Mouse (Mus musculus) embryo, embryonic 9.5 days (tissue): Measurements from ENCODE around the gene Hmgb1.
A peak's percentile ranks its signal among the peaks of the same experiment; 100 is the strongest.
"Not testable (repeated sequence)": the region's sequence is repeated elsewhere in the genome, so short reads cannot be mapped to it uniquely, and the experiment has no call there.

Experiments used
- DNase-seq: peaks from one replicate; pipeline ENCODE4 v3.0.0-alpha.2; 2017; ENCODE audit errors: extremely low spot score

Gene Hmgb1

DNA sequence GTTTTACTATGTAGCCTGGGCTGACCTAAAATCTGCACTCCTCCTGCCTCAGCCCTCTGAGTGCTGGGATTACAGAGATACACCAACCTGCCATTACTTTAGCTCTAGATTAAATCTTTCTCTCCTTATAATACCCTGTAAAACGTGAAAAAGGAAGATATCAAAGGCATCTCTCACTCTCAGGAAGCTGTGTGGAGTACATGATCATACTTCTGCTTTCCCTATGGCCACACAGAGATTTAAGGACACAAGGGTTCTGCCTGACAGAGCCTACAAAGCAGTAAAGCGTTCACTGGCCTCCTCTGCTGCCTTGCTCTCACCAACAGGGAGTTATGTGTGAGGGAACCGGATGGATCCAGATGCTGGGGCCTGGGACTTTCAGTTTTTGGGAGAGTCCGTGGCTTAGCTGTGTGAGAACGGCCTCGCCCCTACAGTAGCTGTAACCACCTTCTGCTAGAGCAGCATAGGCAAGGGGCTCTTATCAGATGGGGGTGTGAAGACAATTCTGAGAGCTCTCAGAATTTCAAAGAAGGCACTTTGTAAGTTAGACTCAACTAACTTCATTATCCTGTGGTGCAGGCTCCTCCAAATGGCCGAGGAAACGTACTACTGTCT is 36.8 kb downstream of the Hmgb1 start:
- DNase-seq: no peak

DNA sequence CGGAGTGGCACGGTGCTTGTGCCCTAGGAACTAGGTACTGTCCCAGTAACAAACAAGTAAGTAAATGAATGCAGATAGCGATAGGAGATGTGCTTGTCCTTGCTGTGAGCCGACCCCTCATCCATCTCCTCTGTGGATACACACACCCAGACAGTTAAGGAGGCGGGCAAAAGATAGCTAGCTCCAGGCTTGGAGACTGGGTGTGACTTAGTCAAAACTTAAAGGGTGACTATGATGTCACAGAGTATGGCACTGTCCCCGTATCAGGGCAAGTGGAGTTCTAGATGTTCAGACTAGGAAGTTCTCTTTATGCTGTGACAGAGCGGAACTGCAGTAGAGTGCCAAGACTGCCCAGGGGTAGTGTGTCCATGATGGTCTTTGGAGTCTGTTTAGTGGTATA is 37.6 kb downstream of the Hmgb1 start:
- DNase-seq: no peak

DNA sequence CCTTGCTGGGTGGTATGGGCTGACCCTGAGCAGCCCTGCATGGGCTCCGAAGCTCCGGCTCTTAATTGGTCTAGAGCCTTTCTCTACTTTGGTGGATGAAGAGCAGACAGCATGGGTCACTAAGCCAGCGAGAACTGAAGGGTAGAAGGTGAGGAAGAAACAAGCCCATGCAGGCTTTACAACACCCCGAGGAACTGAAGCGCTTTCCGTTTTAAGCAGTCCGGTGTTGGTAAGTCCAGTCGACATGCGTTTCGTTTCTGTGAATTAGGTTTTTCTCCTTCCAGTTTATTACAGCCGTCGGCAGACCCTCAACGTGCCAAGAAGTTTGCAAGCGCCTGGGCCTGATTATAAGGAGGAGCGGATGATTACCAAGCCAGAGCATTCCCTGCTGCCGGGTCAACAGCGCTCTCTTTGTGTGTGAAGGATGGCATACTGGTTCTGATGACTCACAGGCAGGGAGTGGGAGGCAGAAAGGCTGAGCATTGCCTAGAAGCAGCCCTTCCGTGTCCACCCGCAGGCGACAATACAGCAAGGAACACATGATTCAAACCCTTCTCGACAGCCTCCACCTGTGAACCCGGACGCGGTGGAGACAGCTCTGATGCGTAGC is 40.4 kb downstream of the Hmgb1 start:
- DNase-seq: no peak

DNA sequence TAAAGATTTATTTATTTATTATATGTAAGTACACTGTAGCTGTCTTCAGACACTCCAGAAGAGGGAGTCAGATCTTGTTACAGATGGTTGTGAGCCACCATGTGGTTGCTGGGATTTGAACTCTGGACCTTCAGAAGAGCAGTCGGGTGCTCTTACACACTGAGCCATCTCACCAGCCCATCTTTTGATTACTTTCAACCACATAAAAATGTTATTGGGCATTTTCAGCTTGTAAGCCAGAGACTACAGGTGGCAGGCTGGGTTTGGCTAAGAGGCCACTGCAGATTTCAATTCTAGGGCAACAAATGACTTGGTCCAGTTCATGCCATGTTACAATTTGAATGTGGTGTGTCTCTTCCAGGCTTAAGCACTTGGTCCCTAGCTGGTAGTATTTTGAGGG is 43.1 kb downstream of the Hmgb1 start:
- not testable (repeated sequence) for DNase-seq

DNA sequence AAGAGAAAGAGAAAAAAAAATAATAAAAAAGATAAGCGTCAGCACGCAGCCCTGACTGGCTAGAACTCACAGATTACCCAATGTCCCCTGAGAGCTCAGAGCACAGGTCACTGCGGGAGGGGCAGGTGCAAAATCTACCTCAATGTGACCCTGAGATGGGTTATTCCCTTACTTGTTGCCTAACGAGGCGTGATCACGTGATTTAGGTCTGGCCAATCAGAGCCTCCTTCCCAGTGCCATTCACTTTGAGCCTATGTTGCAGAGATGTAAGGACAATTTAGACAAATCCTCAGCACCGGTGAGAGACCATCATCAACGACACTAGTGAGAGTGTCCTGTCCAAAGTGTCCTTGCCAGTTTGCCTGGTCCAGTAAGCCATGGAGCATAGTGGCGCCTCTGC is 44.0 kb downstream of the Hmgb1 start:
- no peak for DNase-seq

DNA sequence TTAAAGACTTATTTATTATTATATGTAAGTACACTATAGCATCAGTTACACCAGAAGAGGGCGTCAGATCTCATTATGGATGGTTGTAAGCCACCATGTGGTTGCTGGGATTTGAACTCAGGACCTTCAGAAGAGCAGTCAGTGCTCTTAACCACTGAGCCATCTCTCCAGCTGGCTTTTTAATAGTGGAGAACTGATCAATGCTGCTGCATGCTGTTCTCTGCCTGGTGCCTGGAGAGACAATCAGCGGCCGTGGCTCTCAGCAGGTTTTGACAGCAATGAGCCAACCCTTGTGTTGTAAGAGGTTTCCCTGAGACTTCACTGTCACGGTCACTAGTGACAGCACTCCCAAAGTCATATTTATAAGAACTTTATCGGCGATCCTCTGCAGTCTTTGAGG is 46.2 kb downstream of the Hmgb1 start:
- not testable (repeated sequence) for DNase-seq

DNA sequence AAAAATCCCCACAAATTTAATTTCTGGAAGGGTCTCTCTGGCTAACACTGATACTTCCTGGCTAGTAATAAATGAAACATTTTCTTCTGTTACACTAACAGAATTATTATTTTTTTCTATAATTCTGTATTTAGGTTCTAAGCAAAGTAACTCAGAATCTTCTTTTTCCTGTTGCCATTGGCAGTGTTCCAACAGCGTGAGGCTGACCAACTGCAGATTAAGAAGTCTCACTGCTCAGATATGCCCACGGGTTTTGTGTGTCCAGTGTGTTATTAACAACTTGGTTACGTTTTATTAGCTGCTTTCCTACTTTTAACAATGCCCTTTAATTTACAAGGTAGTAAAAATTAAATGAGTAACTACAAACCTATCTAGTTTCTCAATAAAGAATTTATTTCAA is 46.8 kb downstream of the Hmgb1 start:
- DNase-seq: no peak

DNA sequence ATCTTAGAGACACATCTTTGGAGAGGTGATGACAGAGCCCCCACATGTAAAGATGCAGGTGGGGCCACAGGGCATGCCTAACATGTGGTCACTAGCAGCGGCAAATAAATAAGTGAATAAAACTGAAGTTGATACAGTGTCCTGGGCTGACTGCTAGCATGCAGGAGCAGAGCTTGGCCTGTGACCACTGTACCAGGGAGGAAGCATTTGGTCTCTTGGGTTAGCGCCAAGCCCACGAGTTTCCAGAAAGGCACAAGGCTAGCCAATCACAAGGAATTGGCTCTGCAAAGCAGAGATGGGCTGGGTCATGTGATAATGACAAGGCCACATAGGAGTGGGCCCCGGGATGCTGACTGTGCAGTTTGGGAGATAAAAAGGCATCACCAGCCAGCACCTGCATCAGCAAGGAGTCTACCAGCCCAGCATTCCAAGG is 47.3 kb downstream of the Hmgb1 start:
- DNase-seq: no peak

DNA sequence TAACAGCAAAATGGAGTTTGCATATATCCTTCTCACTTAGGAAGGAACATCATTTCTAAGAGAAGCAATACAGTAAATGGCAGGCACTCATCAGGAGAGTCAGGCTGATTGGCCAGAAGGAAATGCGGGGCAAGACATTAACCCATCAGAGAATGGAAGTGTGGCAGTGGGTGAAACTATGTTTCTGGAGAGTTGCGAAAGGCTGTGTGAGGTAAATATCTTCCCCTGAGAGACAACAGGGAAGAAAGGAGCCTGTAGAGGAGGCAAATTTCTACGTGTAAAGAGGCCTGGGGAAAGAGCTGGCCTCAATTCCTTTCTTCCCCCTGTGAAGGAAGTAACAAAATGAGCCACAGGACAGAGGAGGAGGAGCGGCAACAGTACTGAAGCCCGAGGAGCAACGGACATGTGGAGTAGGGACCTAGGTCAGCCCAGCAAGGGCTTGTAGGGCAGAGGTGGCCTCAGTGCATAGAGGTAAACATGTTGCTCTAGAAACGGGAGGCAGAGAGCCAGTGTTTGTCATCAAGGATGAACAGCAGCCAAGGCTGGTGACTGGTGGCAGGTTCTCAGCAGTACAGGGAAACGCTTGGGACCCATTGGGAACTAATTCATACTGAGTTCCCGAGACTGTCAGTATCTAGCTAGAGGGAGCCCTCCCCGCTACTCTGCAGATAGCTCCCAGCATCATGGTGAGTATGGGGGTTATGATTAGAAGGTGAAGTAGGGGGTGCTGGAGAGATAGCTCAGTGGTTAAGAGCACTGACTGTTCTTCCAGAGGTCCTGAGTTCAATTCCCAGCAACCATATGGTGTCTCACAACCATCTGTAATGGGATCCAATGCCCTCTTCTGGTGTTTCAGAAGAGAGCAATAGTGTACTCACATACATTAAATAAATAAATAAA is 48.6 kb downstream of the Hmgb1 start:
- DNase-seq: no peak

DNA sequence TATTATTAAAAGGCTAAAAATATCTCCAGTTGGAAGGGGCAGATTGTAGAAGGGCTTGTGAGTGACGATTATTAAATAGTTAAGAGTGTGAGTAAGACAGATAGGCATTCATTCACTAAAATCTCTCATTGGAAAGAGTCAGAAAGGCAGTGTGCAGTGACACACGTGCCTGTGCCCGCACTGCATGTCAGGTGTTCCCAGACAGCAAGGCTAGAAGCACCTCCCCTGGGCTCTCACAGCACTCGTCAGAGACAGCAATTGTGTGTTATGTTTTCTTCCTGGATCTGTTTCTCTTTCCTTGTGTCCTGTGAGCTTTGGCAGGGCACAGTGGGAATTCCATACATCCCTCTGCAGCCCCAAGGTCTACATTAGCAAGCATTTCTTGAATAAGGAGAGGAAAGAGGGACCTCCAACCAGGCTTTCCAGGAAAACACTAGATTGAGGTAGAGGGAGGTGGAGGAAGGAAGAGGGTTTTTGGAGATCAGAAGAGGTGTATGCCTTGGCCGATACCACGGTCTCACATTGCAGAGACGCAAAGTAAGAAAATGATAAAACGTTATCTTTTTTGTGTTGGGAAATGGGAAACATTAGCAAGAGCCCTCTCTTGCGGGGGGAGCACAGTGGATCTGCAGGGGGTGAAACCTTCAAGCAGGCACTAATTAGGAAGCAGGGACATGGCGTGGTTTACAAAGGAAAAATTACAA is 49.4 kb downstream of the Hmgb1 start:
- DNase-seq: no peak

DNA sequence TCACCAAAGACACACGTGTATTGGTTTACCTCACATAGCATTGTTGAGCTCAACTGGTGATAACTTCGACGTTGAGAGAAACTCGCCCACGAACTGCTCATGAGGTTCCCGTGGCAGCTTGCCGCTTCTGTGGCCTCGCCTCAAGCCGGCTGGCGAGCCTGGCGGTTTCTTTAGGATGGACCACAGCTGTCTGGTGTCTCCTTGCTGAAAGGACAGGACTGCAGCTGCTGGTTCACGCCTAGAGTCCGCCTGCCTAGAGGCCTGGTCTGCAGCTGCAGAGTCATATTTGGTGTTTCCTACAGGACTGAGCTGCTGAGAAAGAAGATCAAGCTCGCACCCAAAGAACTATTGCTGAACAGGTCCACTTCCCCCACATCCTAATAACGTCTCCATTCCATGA is 55.8 kb downstream of the Hmgb1 start:
- DNase-seq: no peak

DNA sequence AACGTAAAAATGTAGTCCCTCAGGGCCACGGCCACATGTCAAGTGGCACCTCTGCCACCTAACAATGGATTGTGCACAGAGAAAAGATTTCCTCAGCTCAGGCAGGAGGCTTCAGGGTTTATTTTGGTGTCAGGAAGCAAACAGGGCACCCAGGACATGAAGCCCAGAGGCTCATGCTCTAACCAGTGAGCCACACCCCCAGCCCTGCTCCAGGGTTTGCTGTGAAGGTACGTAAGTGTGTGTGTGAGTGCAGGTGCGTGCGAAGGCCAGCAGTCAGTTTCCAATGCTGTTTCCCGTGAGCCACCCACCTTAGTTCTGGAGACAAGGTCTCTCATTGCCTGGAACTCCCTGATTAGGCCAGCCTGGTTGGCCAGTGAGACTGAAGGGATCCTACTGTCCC is 60.5 kb downstream of the Hmgb1 start:
- DNase-seq: no peak

DNA sequence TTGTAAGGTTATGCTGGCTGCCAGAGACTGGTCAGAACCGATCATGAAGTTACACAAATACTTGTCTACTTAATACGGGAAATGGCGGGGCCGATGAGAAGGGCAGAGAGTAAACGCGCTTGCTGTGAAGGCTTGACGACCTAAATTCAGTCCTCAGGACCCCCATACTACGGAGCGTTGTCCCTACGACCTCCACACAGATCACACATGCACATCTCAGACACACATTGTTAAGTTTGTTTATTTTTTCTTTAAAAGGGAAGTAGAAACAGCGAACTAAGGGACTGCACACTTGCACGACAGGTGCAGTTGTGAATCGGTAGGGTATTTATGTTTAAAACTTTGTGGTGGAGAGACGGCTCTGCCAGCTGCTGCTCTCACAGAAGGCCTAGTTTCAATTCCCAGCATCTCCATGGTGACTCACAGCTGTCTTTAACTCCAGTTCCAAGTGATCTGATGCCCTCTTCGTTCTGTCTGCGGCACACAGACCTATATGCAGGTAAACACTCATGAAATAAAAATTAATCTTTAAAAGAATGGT is 64.9 kb downstream of the Hmgb1 start:
- DNase-seq: no peak

DNA sequence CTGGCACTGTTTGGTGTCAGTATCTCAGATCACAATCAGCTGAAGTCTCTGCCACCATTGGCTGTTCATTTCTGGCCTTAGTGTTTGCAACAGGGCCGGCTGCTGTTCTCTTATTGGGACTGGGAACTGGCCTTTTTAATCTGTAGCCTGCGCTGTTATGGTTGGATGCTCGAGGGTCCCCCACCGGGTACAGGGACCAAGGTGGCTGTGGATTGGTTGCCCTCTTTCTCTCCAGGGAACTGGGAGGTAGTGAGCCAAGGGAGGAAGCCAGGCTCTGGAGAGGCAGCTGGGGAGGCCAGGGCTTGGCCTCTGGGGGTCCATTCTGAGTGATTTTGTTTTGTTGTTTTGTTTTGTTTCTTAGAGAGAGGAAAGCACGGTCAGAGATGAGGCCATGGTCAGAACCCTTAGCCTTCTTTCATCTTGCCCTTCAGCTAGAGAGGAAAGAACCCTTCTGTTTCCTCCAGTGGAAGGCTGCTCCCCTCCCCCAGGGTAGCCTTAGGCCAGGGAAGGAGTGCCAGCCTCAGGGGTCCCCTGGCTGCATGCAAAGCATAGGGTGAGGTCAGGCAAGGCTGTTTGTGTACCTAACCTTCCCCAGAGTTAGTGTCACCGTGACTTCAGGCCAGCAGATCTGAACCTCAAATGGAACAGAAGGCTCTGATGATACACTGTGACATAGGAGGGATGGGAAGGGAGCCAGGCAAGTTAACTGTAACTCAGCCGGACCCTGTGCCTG is 66.3 kb downstream of the Hmgb1 start:
- peak; percentile 17 for DNase-seq

DNA sequence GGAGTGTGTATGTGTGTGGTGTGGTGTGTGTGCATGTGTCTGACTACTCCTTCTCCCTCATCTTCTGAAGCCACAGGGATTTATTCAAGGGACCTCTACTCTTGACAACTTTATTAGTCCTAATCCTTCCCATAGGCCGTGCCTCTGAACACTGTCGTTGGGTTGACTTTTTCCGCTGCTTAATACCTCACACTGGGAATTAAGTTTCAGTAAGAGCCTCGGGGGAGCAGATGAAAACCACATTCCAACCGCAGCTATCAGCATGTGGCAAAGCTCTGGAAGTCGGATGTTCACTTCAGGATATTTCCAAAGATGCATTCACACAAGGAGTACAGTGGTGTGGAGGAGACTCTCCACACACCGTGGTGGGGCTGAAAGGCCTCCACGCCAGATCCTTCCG is 69.7 kb downstream of the Hmgb1 start:
- no peak for DNase-seq

DNA sequence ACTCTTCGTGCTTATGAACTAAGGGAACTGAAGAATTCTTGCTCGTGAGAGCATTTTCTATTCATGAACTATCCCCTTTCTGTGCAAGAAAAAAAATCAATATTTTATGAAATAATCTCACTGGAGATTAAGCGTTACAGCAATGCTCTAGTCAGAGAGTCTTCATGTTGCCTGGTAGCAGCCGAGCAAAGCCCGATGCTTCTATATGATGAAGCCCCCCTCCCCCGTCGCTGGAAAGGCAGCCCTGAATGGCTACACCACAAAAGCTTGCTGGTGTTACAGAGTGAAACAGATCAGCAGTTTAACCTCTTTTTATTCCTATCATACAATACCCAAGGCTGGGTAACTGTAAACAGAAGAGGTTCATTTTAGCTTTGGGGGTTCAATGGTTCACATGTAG is 70.3 kb downstream of the Hmgb1 start:
- DNase-seq: no peak

DNA sequence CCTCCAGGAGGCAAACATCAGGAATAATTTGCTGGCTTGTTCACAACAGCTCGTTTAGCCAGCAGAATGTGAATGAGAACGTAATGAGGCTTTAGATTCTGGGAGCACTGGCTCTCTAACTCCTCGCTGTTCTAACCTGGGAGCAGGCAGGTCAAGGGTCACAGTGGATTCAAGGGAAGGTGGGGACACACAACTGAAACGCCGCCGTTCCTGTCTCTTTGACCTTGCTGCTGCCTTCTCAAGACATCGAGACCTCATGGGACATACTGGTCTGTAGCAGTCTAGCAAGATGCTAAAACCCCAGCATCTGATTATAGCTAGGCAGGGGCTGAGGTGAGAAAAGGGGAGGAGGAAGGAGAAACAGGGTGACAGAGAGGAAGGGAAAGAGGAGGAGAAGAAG is 70.8 kb downstream of the Hmgb1 start:
- no peak for DNase-seq

DNA sequence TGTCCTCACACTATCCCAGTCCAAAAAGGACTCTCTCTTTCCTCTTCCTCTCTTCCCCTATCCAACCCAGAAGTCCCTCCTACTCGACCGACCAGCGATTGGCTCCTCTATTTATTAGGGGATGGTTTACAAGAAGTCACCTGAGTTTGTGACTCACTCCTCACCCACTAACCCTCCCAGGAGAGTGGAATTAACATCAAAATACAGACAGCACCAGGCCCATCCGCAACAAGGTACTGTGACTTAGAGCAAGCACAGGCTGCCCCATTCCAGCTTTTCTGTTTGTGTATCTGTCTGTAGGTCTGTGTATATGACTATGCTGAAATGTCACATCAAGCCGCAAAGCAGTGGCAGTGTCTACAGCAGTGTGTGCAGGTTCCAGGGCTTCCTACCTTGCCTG is 71.7 kb downstream of the Hmgb1 start:
- no peak for DNase-seq

DNA sequence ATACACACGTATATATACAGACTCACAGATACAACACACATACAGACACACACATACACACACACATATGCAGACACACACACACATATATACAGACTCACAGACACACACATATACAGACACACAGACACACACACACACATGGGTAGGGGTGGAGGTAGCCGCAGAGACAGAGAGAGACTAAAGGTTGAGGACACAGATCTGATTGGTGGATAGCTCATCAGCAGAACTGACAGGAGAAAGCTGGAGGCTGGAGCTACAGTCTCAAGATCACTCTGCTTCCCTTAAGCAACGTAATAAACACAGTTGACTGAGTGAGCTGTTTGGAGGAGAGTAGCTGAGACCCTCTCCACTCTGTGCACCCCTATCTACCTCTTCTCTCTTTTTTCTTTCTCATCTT is 75.1 kb downstream of the Hmgb1 start:
- no peak for DNase-seq

DNA sequence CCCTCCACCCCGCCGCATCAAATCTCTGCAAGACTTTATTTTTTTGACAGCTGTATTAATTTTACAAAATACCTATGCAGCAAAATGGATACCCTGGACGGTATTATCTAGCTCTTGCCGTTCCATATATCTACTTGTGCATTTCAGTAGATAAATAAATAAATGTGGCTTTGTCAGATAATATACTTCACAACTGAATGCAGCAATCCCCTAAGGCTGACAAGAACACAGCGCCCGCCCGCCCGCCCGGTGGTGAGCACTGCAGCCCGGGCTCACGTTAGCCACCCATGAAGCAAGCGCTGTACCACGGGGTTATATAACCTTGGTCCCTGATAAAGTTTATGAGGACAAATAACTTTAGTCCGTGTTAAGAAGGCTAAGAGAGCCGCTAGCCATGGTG is 76.1 kb downstream of the Hmgb1 start:
- DNase-seq: no peak

DNA sequence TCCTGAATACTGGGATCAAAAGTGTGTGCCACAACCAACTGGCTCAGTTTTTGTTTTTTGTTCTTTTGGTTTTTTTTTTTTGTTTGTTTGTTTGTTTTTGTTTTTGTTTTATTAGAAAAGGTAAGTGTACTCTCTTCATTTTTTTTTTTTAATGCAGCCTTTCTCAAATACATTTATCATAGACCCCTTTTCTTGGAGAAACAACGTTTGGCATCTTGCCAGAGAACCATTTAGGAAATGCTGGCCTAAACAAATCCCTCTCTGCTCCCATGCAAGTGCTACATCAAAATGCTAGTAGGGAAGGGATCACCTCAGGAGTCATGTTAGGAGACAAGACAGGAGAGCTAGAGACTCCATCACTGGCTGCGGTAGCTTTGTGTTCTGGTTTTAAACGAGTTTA is 76.7 kb downstream of the Hmgb1 start:
- no peak for DNase-seq
